Mouse (Mus musculus): ENCODE data around the gene Lpar1.

Lpar1 gene

DNA sequence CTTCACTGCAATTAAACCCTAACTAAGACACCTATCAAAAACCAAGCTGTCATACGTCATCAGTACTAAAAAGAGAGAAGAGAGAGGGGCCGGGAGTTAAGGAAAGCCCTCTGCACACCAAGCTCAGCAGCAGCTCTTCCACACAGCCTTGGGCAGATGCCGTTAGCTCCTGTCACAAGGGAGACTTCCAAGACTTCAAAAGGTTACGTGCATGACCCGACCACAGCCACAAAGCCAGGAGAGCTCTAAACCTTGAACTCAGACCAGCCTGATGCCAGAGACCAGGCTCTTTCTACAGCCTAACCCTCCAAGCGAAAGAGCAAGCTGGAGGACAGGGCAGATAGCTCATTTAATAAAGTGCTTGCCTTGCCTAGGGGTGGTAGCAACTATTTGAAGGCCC is 46.2 kb downstream of the Lpar1 start:
- no peak for DNase-seq (ENCODE audit: low spot score in 2 of 2)

- no peak for DNase-seq (ENCODE audit: low spot score in 2 of 2)
These were observed 46.9 kb downstream of the Lpar1 start for GRCm38 (mm10) chr4:58506539-58507527.

- no peak for DNase-seq (ENCODE audit: low spot score in 2 of 2)
These were observed 49.4 kb downstream of the Lpar1 start for GRCm38 (mm10) chr4:58504250-58504649.

DNA sequence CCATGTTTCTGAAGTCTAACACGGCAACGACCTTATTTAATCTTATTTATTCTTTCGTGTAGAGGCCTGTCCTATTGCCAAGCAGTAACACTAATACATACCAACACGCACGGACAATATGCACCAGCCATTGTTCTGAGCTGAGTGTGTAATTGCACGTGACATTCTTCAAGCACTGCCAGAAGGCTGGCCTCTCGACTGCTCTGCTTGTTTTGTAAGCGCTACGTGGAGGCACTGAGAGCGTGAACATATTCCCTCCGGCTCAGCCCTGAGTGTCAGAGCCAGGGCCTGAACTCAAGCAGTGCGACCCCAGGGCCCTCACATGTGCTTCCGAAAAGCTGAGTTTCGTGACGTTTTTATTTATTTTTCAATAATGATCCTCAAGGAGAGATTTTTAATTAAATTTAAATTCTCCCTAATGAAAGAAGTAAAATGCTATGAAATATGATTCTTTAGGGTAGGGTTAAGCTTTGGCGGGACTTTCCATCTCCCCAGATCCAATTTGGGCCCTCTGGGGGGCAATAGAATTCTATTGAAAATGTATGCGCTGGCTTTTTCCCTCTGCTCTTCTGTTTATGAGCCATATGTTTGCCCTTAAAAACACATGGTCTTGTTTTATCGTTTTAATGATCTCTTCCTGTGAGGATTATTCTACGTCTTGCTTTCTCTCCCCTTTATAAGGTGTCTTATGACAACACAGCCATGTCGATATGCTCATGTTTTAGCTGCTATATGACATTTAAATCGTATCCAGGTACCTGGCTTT is 52.5 kb downstream of the Lpar1 start:
- no peak for DNase-seq (ENCODE audit: low spot score in 2 of 2)

DNA sequence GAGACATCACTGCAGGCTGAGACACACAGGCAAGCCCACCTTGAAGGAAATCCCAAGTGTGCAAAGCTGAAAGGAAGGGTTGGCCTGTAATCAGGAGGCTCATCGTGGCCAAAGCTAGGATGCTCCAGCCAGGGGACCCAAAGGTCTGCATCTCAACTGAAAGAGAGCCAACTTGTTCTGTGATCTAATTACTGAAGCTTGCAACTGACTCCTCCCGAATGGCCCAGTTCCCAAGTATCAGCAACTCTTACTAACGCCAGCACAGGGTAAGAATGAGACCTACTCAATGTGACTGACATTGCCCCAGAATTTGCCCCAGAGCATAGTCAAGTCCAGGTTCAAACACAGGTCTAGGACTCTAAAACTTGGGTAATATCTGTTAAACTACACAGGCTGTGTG is 53.9 kb downstream of the Lpar1 start:
- no peak for DNase-seq (ENCODE audit: low spot score in 2 of 2)

GRCm38 (mm10) chr4:58499241-58499640 is 54.5 kb downstream of the Lpar1 start:
- DNase-seq (ENCODE audit: low spot score in 2 of 2) = no peak

- DNase-seq (ENCODE audit: low spot score in 2 of 2) = no peak
These were observed 55.0 kb downstream of the Lpar1 start for GRCm38 (mm10) chr4:58498734-58499133.

- DNase-seq (ENCODE audit: low spot score in 2 of 2) = no peak
These were observed 56.4 kb downstream of the Lpar1 start for GRCm38 (mm10) chr4:58497284-58497683.

- no peak for DNase-seq (ENCODE audit: low spot score in 2 of 2)
These were observed 57.0 kb downstream of the Lpar1 start for GRCm38 (mm10) chr4:58496743-58497142.

GRCm38 (mm10) chr4:58491742-58492141 is 62.0 kb downstream of the Lpar1 start:
- no peak for DNase-seq (ENCODE audit: low spot score in 2 of 2)

DNA sequence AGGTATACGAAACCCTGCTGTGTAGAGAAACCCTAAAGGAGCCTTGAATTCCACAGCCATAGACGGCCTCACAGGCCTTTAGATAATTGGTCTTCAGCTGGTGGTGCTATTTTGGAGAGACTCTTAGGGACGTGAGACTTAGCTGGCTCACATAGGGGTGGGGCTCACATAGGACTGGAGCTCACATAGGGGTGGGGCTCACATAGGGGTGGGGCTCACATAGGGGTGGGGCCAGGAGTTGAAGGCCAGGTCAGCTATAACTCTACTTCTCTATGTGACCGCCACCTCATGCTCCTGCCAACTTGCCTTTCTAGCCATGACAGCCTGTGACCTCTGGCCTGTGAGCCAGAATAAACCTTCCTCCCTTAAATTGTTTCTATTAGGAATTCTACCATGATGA is 63.3 kb downstream of the Lpar1 start:
- no peak for DNase-seq (ENCODE audit: low spot score in 2 of 2)

DNA sequence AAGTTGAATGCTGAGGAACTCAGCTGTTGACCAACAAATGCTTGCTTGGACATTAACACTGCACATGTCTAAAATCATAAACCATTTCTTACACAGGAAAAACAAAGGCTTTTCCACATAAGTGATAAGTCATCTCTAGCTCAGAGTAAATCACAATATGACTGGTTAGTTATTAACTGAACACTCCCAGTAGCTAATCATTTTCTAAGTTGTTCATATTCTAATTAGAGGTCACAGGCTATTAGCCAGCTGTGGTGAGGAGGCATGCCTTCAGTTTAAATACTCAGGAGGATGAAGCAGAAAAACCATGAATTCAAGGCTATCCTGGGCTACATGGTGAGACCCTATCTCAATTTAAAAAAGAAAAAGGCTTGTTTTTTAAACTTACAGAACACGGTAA is 75.1 kb downstream of the Lpar1 start:
- DNase-seq (ENCODE audit: low spot score in 2 of 2) = no peak

- DNase-seq (ENCODE audit: low spot score in 2 of 2) = peak; percentile 13 to 19
These were observed 76.0 kb downstream of the Lpar1 start for GRCm38 (mm10) chr4:58477691-58478090.

DNA sequence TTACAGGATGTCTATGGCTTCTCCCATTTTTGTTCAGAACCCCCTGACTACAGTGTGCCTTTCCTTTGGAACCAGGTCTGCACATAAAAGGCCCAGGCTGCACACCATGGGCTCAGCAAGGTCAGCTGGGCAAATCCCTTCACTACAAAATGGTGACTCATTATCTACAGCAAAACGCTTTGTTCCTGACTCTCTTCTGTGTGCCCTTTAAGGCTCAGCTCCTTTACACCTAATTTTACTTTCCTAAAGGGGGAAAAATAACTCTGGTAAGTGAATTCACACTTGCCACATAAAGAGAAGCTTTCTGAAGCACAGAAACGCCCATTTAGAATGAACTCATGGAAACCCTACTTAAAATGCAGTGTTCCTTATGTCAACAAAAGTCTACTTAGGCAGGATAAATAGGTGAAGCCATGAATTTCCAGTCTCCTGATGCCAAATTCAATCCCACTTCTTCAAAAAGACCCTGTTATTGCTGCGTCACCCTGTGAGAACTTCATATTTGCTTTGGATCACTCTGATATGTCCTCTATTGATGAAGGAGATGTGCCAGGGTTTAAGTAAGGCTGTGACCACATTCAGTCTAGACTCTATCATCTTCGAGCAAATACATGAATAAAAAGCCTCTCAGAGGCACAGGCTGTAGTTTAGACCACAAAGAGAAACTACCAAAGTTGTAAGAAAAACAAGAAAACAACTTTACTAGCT is 82.3 kb downstream of the Lpar1 start:
- no peak for DNase-seq (ENCODE audit: low spot score in 2 of 2)

GRCm38 (mm10) chr4:58469651-58470592 is 83.8 kb downstream of the Lpar1 start:
- DNase-seq (ENCODE audit: low spot score in 2 of 2) = no peak

DNA sequence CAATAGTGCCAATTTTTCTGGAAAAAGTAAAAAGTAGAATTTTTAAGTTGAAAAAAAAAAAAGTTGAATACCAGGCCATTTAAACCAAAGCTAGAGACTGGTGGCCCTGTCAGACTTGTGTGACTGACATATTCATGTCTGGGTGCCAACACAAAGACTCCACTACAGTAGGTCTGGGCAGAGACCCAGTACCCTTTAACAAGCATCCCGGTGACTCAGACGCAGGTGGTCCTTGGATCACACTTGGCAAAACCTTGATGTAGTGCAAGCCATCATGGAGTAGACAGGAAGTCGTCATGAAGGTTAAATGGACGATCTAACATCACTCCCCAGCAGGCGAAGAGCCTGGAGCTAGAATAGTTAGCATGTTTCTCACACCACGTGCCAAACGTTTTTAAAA is 84.7 kb downstream of the Lpar1 start:
- no peak for DNase-seq (ENCODE audit: low spot score in 2 of 2)

DNA sequence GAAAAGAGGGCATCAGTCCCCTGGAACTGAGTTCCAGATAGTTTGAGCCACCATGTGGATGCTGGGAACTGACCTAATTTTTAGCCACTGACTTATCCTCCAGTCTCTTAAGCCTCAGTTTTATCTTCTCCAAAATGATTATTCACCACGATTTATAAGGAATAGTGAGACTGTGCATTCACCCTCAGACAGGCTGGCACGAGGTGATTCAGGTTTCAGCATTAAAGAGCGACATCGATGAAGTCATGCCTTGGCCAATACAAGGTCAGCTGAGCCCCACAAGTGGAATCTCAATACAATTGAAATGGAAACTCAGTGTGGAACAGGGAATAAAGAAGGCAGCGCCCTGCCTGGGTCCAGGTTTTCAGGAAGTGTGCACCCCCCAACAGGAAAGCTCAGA is 88.1 kb downstream of the Lpar1 start:
- DNase-seq (ENCODE audit: low spot score in 2 of 2) = no peak

- DNase-seq (ENCODE audit: low spot score in 2 of 2) = no peak
These were observed 89.1 kb downstream of the Lpar1 start for GRCm38 (mm10) chr4:58464390-58465164.

DNA sequence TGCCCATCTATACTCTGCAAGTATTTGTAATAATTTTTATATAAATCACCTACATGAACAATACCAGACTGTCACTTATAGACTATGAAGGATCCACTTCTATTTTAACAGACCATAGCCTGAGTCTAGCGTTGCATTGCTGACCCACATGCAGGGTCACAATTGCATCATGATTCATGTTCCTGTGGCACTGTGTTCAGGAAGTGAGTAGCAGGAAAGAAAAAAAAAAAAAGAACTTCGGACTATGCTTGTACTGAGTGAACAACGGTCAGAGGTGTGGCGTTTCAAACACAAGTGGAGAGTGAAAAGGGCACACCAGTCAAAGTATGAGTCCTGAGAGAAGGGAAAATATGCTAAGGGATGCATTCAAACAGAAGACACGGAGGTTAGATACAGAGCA is 90.7 kb downstream of the Lpar1 start:
- no peak for DNase-seq (ENCODE audit: low spot score in 2 of 2)

- DNase-seq (ENCODE audit: low spot score in 2 of 2) = no peak
These were observed 91.1 kb downstream of the Lpar1 start for GRCm38 (mm10) chr4:58462586-58462985.

All from frontal cortex, postnatal 14 days (tissue).